Mouse (Mus musculus): Measurements from ENCODE around the gene Irs1.

DNA sequence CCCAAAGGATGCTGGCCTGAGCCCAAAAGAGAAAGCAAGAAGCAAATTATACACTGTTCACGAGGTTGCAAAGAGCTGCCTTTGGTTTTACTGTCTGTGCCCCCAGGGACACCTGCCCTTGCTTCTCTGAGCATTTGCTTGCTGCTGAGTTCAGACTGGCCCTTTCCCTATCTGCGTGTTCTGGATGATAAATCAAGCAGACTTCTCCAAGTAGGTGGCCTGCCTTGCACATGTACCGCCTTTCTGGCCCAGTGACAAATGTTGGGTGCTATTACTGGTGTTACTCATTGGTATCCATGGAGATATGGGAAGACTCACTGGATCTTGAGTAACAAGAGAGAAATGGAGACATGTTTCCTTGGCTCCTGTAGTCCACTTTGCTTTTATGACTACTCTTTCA lies 101.7 kb downstream of the Irs1 start:
- TF ChIP-seq CTCF (IDR thresholded peaks at IDR 0.05; ENCODE audit: low read depth, low read length) (no peak), POLR2A (IDR thresholded peaks at IDR 0.05; ENCODE audit: extremely low read depth, insufficient read depth, low read length) (no peak)
